Mouse (Mus musculus) thymus, adult 2 months (tissue): ENCODE measurements around the gene Gm13420.

ENCODE experiments used
- CTCF ChIP-seq: fragments of 200-500 bp; IDR thresholded peaks from 2 replicates; pipeline ENCODE4 v1.5.1; 2012; ENCODE audit warnings: mild to moderate bottlenecking, control low read depth, low read length, moderate library complexity, borderline replicate concordance; ENCODE audit not compliant: control insufficient read depth, poor library complexity, insufficient read depth; ENCODE audit errors: extremely low read depth
- POLR2A ChIP-seq: fragments of 200-500 bp; IDR thresholded peaks from 2 replicates; pipeline ENCODE4 v1.6.1; 2012; ENCODE audit warnings: mild to moderate bottlenecking, low read length, control low read depth, moderate library complexity; ENCODE audit not compliant: control insufficient read depth, poor library complexity, insufficient read depth; ENCODE audit errors: extremely low read depth

- TF ChIP-seq CTCF (no peak), POLR2A (no peak)
Observed at GRCm38 (mm10) chr2:29735708-29736107, 15.8 kb downstream of the Gm13420 start.
